8 mouse cellular contexts compared by ENCODE assay signal in genomic region chr14:57921428-57922131, GRCm38 (mm10). TPM values are rescaled to one million over a fixed set of nuclear protein-coding genes. Genes with fewer than 3 reads are reported as not detected.
DNase-seq lines count a peak whose midpoint lies in the region; ATAC-seq and TF ChIP-seq lines count a peak whose summit lies in the region.

No protein-coding gene starts in this region.

- H3K4me2 ChIP-seq in forebrain, embryonic 16.5 days (ENCODE audit: low read length), result no peak overlapping the region
- H3K4me2 ChIP-seq in hindbrain, postnatal 0 days (ENCODE audit: low read depth, low read length), result no peak overlapping the region

- peaks cover 9% of the 10 kb centered on the region for H3K9me3 ChIP-seq in E14TG2a.4 (ENCODE audit: low read length)
- no peaks in the 10 kb centered on the region for H3K9me3 ChIP-seq in forebrain, embryonic 16.5 days (ENCODE audit: control insufficient read depth, low read length)
- H3K9me3 ChIP-seq in hindbrain, postnatal 0 days (ENCODE audit: low read length), result no peaks in the 10 kb centered on the region

- H3K4me1 ChIP-seq in cerebellum, adult 2 months (ENCODE audit: control insufficient read depth, insufficient read depth, low read length), result no peaks in the 10 kb centered on the region
- H3K4me1 ChIP-seq in E14TG2a.4 (replicated peaks; ENCODE audit: low read depth, low read length), result peaks cover 17% of the 10 kb centered on the region
- peaks cover 4% of the 10 kb centered on the region; the same call in 1 of the 2 replicates for H3K4me1 ChIP-seq in forebrain, embryonic 16.5 days (replicated peaks; ENCODE audit: control insufficient read depth, insufficient read depth, low read length)
- no peaks in the 10 kb centered on the region for H3K4me1 ChIP-seq in hindbrain, postnatal 0 days (ENCODE audit: insufficient read depth, low read length)

- no peak for TF ChIP-seq POLR2A in cerebellum, adult 2 months (IDR thresholded peaks at IDR 0.05; ENCODE audit: borderline replicate concordance, insufficient read depth, low read length)

- ATAC-seq in cerebellum, adult (ENCODE audit: insufficient number of reproducible peaks, low FRiP score, low TSS enrichment), result no peak
- ATAC-seq in forebrain, embryonic 16.5 days, result peak; percentile 43; the same call in 1 of the 2 replicates
- peak; percentile 44; the same call in 1 of the 2 replicates for ATAC-seq in hindbrain, postnatal 0 days
- no peak for ATAC-seq in megakaryocyte progenitor cell, adult 5-6 weeks (replicated peaks; ENCODE audit: poor library complexity)

- WGBS in cerebellum, adult 2 months, result 51% methylated on average over 10 of the region's 10 CpGs
- 41% methylated on average over 10 of the region's 10 CpGs for WGBS in forebrain, embryonic 16.5 days
- WGBS in hindbrain, postnatal 0 days, result 30% methylated on average over 10 of the region's 10 CpGs

- no peak overlapping the region for H3K9ac ChIP-seq in forebrain, embryonic 16.5 days (replicated peaks; ENCODE audit: low read depth, low read length)
- no peak overlapping the region for H3K9ac ChIP-seq in hindbrain, postnatal 0 days (replicated peaks; ENCODE audit: low read length)

- peak in 1 of 2 experiments; percentile 20 for DNase-seq in cerebellum, adult 2 months
- DNase-seq in hindbrain, postnatal 0 days (ENCODE audit: low spot score), result no peak
- DNase-seq in lung, postnatal 14 days, result peak; percentile 15
- no peak for DNase-seq in gastrocnemius, postnatal 36 days

- intact Hi-C loops in gastrocnemius, postnatal 36 days (cut with DNase I), result no loop called here

- H3K27me3 ChIP-seq in cerebellum, adult 2 months (ENCODE audit: control insufficient read depth, insufficient read depth, low read length), result no peaks in the 10 kb centered on the region
- no peaks in the 10 kb centered on the region for H3K27me3 ChIP-seq in E14TG2a.4 (ENCODE audit: insufficient read depth, low read length)
- H3K27me3 ChIP-seq in forebrain, embryonic 16.5 days (replicated peaks; ENCODE audit: control insufficient read depth, insufficient read depth, low read length), result no peaks in the 10 kb centered on the region
- no peaks in the 10 kb centered on the region for H3K27me3 ChIP-seq in hindbrain, postnatal 0 days (ENCODE audit: insufficient read depth, low read length)

- H3K4me3 ChIP-seq in cerebellum, adult 2 months (replicated peaks; ENCODE audit: insufficient read depth, low read depth, low read length), result no peak overlapping the region
- peak overlapping the region; percentile 37 for H3K4me3 ChIP-seq in E14TG2a.4 (replicated peaks; ENCODE audit: low read length)
- no peak overlapping the region for H3K4me3 ChIP-seq in forebrain, embryonic 16.5 days (replicated peaks; ENCODE audit: low read length)
- H3K4me3 ChIP-seq in hindbrain, postnatal 0 days (ENCODE audit: low read length), result no peak overlapping the region

- no peak for TF ChIP-seq CTCF in cerebellum, adult 2 months (IDR thresholded peaks at IDR 0.05; ENCODE audit: borderline replicate concordance, insufficient read depth, low read depth, low read length)
- TF ChIP-seq CTCF in E14TG2a.4 (conservative IDR thresholded peaks at IDR 0.05; ENCODE audit: low read length), result no peak
- TF ChIP-seq CTCF in hindbrain, postnatal 0 days (IDR thresholded peaks at IDR 0.05; ENCODE audit: low read depth), result no peak

- peak overlapping the region; percentile 52; the same call in 1 of the 2 replicates for H3K27ac ChIP-seq in cerebellum, adult 2 months (ENCODE audit: insufficient read depth, low read length)
- peak overlapping the region; percentile 33; the same call in 1 of the 2 replicates for H3K27ac ChIP-seq in forebrain, embryonic 16.5 days (ENCODE audit: low read length)
- 0 out of 2 replicates have a peak overlapping the region, but pooled peaks have one; percentile 26 for H3K27ac ChIP-seq in hindbrain, postnatal 0 days

- peaks cover 25% of the 10 kb centered on the region for H3K36me3 ChIP-seq in E14TG2a.4 (ENCODE audit: insufficient read depth, low read length)
- H3K36me3 ChIP-seq in forebrain, embryonic 16.5 days (ENCODE audit: control insufficient read depth, insufficient read depth), result peaks cover 26% of the 10 kb centered on the region
- peaks cover 23% of the 10 kb centered on the region for H3K36me3 ChIP-seq in hindbrain, postnatal 0 days (ENCODE audit: insufficient read depth, low read length)

RNA-seq across cellular contexts. Expression of gene Zdhhc20, which starts 31.5 kb away (rescaled TPM):
- 31.4 and 39.8 TPM in 2 replicates for polyA plus RNA-seq in cerebellum, adult 2 months (2012; rRNA removed)
- polyA plus RNA-seq in forebrain, embryonic 16.5 days (2015; fragmentation: Nextera tagmentation; extraction: Ambion mirVana), result 46.7 and 51.0 TPM in 2 replicates
- 18.6 and 29.8 TPM in 2 replicates for total RNA-seq in hindbrain, postnatal 0 days (2014; rRNA removed)
- 34.6 and 37.2 TPM in 2 replicates for polyA plus RNA-seq in hindbrain, postnatal 0 days (2015; fragmentation: Nextera tagmentation; extraction: Ambion mirVana)
- total RNA-seq in gastrocnemius, postnatal 36 days (2021), result 1 to 10 TPM; 4.2 to 4.8 TPM
- 43.5 and 49.2 TPM in 2 replicates for total RNA-seq in megakaryocyte progenitor cell, adult 5-6 weeks (2015)
- 40.8 and 44.5 TPM in 2 replicates for total RNA-seq in megakaryocyte progenitor cell, adult 5-6 weeks (2017)

Comparison
In these comparisons a context has a peak if more than half of its experiments do, and no peak if none do; other contexts are left out.
1. ATAC-seq: peak in forebrain, embryonic 16.5 days (single experiment) and hindbrain, postnatal 0 days (single experiment); none in cerebellum, adult (single experiment) and megakaryocyte progenitor cell, adult 5-6 weeks (single experiment).
2. Peak in every context shown above with its lines, with median percentiles within 50 percentile points of each other: H3K27ac ChIP-seq.